Mouse (Mus musculus): ENCODE measurements around the gene Rbms3.

Rbms3 gene

GRCm38 (mm10) chr9:116762395-116763025 lies 867.2 kb downstream of the Rbms3 start:
- in situ Hi-C loops (cut with MseI, MboI) = no loop called here

GRCm38 (mm10) chr9:116748857-116749584 lies 880.7 kb downstream of the Rbms3 start:
- in situ Hi-C loops (cut with MseI, MboI) = no loop called here

- in situ Hi-C loops (cut with MseI, MboI) = no loop called here
Measured at GRCm38 (mm10) chr9:116748346-116748745, 881.4 kb downstream of the Rbms3 start.

DNA sequence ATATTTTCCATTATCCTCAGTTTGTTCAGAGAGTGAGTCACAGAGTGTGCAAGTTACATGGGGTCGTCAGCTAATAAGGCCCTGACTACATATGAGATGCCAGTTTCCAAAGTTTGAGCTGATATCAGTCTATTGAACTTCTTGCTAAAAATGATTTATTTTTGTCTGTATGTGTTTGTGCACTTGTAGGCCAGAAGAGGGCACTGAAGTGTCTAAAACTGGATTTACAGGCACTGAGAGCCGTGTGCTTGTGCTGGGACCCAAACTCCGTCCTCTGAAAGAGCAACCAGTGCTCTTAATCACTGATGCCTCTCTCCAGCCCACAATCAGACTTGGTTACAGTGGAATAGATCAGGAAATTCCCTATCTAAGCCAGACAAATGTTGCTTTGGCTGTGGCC lies 882.8 kb downstream of the Rbms3 start:
- in situ Hi-C loops (cut with MseI, MboI) = no loop called here

GRCm38 (mm10) chr9:116737786-116738185 lies 891.9 kb downstream of the Rbms3 start:
- in situ Hi-C loops (cut with MseI, MboI) = no loop called here

- in situ Hi-C loops (cut with MseI, MboI) = no loop called here
Measured at GRCm38 (mm10) chr9:116729172-116729571, 900.5 kb downstream of the Rbms3 start.

DNA sequence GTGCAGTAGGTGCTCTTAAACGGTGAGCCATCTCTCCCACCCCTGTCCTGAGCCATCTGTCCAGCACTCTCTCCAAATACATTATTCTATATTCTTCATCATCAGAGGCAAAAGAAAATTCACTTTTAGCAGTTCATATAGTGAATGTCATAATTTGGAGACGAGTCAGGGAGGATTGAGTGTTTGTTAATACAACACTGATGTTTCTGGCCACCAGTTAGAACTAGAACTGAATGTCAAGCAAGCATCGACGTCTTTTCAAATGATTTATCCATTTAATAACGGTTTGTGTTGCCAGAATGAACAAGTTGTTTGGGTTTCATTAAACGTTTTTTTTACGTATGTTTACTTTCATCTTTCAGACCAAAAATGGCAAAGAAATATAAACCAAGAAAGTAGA lies 901.1 kb downstream of the Rbms3 start:
- in situ Hi-C loops (cut with MseI, MboI) = no loop called here

- in situ Hi-C loops (cut with MseI, MboI) = no loop called here
Measured at GRCm38 (mm10) chr9:116728093-116728492, 901.6 kb downstream of the Rbms3 start.

DNA sequence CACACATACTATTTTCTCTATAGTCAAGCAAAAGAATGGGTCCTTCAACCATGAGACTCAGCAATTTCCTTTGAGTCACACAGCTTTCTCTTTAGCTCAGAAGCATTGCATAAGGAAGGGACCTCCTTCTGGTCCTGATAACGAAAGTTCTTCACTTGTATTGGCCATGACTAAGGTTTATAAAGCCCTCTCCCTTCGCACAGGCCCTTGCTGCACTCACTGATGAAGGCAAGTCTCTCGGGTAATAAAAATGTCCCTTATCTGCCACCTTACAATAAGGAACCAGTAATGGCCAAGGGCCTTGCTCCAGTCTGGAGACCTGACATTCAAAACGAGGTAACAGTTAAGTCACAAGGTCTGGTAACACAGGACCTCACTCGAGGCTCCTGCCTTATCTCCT lies 905.1 kb downstream of the Rbms3 start:
- in situ Hi-C loops (cut with MseI, MboI) = no loop called here

DNA sequence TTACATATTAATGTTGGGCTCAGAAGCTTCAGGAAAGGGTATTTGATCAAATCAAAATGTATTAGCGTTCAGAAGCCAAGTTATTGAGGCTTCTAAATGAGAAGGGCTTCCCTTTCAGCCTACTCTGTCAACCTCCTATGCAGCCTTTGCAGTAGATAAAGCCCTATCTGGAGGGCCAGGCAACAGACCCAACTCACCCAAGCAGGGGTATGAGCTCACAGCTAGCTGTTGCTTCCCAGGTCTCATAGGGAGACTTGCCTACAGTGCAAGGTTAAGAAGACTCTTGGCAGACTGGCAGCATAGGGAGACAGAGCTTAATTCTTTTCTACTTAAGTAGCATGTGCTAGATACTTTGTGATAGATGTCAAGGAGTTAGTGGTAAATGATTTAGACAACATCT lies 926.6 kb downstream of the Rbms3 start:
- in situ Hi-C loops (cut with MseI, MboI) = no loop called here

- in situ Hi-C loops (cut with MseI, MboI) = no loop called here
Measured at GRCm38 (mm10) chr9:116702611-116703010, 927.1 kb downstream of the Rbms3 start.

- in situ Hi-C loops (cut with MseI, MboI) = no loop called here
Measured at GRCm38 (mm10) chr9:116701511-116702179, 928.1 kb downstream of the Rbms3 start.

- in situ Hi-C loops (cut with MseI, MboI) = no loop called here
Measured at GRCm38 (mm10) chr9:116688615-116689014, 941.1 kb downstream of the Rbms3 start.

- in situ Hi-C loops (cut with MseI, MboI) = no loop called here
Measured at GRCm38 (mm10) chr9:116677142-116677541, 952.6 kb downstream of the Rbms3 start.

DNA sequence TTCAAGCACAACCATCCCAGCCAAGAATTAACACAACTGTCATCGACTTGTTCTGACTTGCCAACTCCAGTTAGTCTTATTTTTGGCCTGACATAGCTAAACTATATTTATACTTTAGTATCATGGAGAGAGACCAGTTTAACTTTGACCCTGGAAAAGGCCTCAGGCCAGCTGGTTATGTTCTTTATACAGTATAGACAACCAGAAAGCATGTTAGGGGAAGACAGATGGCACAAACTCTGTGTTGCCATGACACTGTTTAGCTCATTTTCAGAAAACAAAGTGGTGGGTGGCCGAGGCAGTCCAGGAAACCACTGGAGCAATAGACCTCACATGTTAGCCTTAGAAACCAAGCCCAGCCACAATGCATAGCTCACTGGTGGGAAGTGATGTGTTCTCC lies 953.3 kb downstream of the Rbms3 start:
- in situ Hi-C loops (cut with MseI, MboI) = no loop called here

- in situ Hi-C loops (cut with MseI, MboI) = no loop called here
Measured at GRCm38 (mm10) chr9:116674191-116674590, 955.5 kb downstream of the Rbms3 start.

- in situ Hi-C loops (cut with MseI, MboI) = no loop called here
Measured at GRCm38 (mm10) chr9:116661026-116661425, 968.7 kb downstream of the Rbms3 start.

- in situ Hi-C loops (cut with MseI, MboI) = no loop called here
Measured at GRCm38 (mm10) chr9:116659936-116660335, 969.8 kb downstream of the Rbms3 start.

DNA sequence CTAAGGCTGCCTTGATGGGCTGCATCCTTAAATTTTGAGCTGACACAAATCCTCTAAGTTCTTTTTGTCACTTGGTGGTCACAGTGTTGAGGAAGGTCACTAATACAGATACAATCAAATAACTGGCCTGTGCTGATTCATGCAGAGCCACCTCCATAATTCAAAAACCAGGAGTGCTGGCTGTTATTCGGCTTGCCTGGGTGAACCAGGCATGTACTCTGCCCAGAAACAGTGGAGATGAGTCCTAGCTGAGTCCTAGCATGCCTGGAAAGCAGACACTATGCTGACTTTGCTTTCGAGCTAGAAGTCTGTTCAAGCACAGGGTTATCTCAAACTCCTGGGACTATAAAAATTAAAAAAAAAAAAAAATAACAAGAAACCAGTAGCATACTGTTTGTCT lies 972.6 kb downstream of the Rbms3 start:
- in situ Hi-C loops (cut with MseI, MboI) = no loop called here

- in situ Hi-C loops (cut with MseI, MboI) = no loop called here
Measured at GRCm38 (mm10) chr9:116651414-116651813, 978.3 kb downstream of the Rbms3 start.

GRCm38 (mm10) chr9:116649955-116650354 lies 979.8 kb downstream of the Rbms3 start:
- in situ Hi-C loops (cut with MseI, MboI) = no loop called here

DNA sequence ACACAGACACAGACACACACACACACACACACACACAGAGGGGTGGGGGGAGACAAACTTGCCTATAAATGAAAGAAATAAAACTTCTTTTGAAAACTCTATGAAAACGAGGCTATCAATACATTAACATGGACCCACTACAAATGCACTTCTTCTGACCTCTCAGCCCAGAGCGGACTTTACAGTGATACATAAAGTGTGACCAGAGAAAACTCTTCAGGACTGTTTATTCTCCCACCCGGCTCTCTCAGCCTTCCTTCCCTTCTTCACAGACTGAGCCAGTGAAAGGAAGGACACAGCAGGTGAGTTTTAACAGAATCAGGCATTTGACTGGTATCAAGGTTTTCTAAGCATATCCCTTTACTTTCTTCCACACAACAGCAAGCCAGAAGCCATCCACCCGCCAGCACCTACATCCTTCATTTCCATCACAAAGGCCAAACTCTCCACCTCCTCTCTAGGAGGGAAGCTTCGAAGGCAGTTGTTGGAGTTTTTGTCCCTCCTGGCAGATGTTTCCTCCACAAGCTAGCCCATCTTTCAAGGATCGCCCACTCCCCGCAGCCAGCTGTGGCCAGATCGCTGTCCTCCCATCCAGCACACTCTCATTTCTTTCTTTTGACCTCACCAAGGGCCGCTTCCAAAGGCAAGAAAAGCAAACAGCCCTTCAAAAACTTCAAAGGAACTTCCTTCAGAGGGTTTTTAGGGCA lies 980.5 kb downstream of the Rbms3 start:
- in situ Hi-C loops (cut with MseI, MboI) = no loop called here
